Mouse (Mus musculus) lung, postnatal 14 days (tissue): ENCODE data around the gene Rsrp1.
A peak's percentile ranks its signal among the peaks of the same experiment; 100 is the strongest.

Experiments
- DNase-seq: peaks from one replicate; pipeline ENCODE4 v3.0.0; 2021

Gene Rsrp1

DNA sequence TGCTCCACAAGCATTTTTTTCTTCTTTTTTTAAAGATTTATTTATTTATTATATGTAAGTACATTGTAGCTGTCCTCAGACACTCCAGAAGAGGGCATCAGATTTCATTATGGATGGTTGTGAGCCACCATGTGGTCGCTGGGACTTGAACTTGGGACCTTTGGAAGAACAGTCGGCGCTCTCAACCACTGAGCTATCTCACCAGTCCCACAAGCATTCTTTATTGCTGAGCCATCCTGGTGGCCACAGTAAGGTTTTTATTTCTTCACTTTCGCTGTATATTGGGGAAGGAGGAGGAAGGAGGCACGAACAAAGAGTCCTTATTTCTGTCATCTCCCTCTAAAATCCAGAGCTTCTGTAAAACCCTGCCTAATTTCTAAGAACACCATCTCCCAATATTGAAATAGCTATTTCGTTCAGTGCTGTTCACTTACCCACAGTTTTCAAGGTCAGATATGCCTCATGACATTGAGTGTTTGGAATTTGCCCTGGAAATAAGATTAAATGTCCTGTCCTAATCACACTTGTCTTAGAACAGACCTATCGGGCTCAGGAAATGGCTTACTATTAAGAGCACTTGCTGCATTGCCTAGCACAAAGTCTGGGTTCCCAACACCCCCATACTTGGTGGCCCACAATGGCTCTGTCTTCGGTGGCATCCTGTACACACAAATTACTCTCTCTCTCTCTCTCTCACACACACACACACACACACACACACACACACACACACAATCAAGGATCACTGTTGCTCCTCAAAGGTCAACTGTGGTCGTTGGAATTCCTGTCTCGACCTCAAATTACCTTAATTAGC lies 1.1 kb upstream of the Rsrp1 start:
- DNase-seq = no peak

DNA sequence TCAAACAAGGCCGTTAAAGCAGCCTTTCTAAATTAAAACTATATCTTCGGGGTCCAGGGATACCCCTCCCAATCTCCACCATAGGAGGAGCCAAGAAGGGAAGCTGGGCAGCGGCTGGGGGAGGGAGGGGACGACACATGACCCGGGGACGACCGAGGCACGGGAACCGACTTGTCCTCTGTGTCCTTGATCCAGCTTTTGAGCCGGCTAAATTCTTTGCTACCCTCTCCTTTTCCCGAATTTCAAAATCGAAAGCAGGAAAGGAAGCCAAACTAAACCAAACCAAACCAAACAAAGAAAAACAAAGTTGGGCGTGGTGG lies 507 bp upstream of the Rsrp1 start:
- DNase-seq = peak; percentile 77

DNA sequence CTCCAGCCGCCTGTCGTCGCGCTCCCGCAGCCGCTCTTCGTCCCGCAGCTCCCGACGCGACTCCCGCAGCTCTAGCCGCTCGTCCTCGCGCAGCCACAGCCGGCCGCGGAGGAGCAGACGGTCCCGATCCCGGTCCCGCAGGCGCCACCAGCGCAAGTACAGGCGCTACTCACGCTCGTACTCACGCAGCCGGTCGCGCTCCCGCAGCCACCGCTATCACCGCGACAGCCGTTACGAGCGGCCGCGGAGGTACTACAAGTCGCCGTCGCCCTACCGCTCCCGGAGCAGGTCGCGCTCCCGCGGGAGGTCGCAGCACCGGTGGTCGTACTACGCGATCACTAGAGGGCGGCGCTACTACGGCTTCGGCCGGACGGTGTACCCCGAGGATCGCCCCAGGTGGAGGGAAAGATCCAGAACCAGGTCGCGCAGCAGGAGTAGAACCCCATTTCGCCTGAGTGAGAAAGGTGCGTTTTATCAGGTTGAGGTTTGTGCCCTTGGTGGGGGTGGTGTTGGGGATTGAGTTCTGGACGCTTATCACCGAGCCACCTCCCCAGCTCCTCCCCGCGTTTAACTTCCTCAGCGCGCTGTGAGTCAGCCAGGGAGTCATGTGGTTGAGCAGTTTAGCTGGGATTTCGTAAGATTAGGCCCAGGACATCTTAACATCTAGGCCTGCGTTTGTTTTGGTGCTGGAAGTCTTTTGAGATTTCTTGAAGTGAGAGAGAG lies 788 bp downstream of the Rsrp1 start:
- peak; percentile 71 for DNase-seq

DNA sequence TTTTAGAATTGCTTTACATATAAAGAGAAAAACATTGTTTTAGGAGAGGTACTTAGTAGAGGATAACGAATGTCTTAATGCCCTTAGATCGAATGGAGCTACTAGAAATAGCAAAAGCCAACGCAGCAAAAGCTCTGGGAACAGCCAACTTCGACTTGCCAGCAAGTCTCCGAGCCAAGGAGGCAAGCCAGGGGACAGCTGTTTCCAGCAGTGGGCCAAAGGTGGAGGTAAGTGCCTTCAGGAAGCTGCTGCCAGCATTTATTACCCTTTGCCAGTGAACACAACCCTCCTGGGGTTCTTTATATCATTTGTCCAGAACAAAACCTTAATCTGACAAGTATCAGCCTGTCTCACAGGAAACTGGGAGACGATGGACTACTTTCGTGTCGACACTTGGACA lies 1.8 kb downstream of the Rsrp1 start:
- no peak for DNase-seq

DNA sequence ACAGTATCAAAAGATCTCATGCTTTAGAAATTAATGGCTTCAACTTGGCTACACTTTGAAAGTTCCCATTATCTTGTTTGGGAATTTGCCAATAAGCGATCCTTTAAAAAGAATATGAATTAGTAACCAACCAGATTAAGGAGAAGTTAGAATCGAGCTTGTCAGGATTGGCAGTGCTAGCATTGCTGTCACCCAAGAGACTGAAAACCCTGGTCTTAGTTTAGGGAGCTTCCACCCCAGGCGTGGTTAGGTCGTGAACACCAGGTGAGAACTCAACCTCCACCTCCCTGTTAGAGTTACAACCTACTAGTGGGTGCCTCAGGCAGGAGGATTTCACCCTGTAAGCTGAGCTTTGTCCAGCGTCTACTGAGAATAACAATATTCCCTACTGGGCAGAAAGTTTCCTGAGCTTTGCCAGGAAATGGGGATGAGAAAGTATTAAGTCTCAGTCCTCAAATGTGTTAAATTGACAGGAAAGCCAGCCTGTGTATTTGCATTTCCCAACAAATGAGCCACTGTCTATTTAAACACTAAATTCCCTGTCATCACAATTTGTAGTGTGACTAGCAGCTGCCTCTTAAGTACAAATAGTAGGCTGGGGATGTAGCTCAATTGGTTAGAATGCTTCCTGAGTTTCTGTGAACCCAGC lies 4.5 kb downstream of the Rsrp1 start:
- DNase-seq = no peak

DNA sequence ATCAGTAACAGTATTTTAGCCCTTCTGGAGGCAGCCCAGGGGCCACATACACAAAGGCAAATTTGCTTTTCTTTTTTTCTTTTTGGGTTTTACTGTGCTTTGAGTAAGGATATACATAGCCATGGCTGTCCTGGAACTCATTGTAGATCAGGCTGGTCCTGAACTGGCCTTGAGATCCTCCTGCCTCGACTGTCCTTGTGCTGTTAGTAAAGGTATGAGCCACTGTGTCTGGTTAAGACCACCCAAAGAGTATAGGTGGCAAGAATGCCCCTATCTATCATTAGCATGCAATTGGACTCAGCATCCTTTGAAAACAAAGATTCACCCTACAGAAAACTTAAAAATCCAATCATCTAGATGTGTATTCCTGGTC lies 5.1 kb downstream of the Rsrp1 start:
- no peak for DNase-seq

DNA sequence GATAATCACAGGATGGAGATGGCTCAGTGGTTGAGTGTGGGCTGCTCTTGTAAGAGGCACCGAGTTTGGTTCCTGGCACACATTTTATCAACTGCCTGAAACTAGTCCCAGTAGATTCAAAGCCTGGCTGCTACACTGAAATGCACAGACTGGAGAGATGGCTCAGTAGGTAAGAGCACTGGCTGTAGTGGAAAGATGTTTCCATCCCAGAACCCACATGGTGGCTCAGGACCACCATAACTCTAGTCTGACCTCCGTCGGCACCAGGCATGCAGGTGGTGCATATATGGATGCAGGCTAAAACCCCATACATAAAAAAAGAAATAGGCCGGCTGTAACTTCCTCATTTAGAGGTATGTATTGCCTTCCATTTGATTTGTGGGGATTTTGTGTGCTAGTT lies 6.1 kb downstream of the Rsrp1 start:
- no peak for DNase-seq

DNA sequence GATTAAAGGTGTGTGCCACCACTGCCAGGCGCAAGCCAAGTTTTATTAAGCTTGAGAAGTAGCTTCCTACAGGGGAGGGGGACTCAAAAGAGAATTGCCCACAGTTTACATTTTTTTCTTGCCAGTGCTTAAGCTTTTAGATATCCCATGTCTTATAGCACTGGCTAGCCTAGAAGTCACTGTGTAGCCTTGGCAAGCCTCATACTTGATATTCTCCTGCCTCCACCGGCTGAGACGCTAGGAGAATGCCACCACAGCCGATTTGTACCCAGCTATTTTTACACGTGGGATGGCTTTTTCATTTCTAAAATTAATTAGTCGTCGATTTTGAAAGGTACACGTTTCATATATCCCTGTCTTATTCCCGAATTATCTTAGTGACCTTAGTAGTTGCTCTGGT lies 6.8 kb downstream of the Rsrp1 start:
- no peak for DNase-seq

DNA sequence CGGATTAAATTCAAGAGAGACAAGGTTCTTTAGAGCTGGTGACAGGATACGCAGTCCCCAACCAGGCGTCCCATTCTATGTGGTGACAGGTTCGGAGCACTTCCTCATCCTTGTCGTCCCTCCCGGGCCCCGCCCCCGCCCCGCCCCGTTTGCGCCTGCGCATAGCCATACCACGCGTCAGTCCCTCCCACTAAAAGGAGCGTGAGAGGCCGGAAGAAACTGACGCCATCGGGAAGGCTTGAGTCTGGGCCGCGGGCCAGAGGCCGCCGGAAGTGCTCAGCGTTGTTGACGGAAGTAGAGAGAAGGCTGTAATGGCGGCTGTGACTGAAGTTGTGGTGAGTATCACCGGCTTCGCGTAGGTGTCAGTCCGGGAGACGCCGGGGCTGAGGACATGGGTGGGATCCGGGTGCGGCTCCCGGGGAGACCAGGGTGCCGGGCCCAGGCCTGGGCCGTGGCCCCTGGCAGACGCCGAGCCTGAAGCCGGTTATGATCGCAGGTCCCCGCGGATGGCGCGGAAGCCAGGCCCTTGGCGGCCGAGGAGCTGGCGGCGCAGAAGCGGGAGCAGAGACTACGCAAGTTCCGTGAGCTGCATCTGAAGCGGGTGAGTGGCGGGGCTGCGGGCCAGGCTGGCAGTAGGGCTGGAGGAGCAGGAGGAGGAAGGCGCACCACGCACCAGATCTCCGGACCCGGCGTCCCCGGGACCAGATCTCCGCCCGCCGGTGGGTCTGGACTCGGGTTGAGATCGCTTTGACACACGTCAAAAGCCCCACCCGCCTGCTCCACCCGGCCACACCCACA lies 7.5 kb downstream of the Rsrp1 start, which contains the start of gene Syf2:
Gene Syf2 (plus strand): TSS at position 215 of the 798 bp plus-strand sequence.
- DNase-seq = peak; percentile 96

DNA sequence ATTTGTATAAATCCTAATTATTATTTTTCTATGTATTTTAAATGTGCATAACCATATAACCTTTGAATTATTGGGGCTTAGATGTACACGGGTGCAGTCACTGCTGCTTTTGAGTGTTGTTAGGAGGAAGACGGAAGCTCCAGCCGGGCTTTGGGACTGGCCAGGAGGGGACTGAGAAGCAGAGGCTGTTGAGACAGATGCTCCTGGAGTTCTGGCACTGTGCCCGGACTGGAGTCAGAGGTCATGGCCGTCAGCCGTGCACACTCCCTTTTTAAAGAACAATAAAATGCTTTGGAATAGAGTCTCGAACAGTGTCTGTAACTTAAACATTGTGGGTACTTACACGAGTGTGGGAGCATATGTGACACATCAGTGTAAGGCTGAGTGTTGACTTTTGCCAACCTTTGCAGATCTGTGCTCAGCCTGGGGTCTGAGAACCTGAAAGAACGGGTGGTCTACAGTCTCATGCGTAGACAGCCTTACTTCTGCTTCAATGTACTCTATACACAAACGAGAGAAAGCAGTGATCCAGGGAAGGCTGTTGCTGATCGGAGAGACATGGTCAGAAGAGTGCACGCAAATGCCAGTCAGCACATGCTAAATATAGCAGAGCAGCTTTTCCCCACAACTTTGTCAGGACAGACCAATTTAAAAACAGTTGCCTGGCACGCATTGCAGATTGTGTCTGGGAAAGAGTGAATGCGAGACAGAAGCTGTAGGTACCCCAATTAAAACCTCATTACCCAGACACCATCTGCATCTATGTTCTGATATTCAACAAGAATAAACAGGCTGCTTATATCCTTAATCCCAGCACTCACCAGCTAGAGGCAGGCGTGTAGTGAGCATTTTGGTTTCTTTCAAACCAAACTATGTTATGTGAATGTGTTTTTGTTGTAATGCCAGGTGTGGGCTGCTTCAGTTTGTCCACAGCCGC lies 14.1 kb downstream of the Rsrp1 start:
- no peak for DNase-seq

DNA sequence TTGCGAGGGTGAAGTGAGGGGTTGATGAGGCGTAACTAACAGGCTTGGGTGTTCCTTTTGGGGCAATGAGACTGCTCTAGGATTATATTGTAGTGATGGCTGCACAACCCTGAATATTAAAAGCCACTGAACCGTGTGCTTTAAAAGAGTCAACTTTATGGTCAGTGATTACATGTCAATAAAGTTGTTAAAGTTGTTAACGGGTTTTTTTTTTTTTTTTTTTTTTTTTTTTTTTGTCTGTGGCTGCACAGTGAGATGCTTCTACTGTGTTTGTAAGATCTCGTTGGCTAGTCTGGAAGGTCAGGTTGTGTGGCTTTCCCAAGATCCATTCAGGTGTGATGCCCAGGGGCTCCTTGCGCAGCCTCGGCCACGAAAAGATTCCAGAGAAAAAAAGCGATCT lies 16.5 kb downstream of the Rsrp1 start:
- no peak for DNase-seq

DNA sequence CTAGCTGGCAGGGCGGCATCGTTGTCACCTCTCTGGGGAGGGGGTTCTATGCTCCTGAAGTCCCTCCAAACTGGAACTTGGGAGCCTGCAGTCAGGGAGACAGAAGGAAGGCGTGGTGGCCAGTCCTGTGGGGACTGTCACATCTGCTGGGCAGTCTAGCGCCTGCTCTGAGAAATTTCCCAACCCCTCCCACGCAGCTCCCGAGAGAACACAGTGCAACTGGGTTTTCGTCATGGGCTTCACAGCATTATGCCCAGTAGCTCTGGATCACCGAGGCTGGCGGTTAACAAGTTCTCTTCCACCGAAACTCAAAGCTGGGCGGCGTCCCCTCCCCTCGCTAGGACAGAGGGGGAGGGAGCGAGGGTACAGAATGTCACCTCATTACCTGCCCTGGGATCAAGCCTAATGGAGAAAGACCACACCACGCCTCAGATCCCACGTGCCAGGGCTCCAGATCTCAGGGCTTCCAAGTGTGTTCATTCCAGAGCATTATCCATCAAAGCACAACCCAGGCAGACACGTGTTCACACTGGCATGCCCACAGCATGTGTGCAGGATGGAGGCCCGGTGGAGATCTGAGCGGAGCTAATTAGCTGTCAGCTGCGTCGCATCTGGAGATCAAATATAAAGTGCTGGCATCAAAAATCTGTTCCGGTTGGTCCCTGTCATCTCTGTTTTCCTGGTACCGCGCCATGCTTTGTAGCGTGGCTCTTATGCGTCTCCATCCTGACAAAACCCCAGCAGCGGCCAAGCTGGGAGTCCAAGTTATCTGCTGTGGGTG lies 20.6 kb downstream of the Rsrp1 start:
- DNase-seq = no peak

DNA sequence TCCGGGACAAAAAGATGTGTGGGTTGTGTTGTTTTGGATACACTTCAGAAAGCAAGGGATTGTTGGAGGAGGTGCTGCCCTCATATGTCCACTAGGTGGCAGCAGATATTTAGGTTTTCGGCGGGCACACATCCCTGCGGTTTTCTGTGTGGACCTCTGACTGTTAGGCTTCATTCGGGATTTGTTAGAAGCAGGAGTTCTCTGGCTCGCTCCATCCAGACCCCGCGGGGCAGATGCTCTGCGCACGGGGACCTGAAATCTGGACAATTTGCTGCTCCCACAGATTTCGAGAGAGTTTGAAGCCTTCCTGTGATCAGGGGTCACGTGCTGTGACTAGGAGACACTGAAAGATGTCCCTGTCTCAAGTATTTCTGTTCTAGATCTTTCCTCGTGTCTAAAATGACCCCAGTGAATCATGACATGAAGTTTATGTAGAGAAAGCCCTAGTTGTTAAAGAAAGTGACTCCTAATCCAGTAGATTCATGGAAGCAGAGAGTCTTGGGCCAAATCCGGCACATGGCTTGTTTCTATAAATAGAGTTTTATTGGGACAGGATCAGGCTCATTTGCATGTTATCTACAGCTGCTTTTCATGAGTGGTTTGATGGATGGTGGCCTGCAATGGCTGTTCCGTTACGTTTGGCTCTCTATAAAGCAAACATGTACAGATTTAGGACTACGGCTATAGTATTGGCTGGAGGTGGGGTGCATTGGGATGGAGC lies 22.8 kb downstream of the Rsrp1 start:
- DNase-seq = peak; percentile 75

DNA sequence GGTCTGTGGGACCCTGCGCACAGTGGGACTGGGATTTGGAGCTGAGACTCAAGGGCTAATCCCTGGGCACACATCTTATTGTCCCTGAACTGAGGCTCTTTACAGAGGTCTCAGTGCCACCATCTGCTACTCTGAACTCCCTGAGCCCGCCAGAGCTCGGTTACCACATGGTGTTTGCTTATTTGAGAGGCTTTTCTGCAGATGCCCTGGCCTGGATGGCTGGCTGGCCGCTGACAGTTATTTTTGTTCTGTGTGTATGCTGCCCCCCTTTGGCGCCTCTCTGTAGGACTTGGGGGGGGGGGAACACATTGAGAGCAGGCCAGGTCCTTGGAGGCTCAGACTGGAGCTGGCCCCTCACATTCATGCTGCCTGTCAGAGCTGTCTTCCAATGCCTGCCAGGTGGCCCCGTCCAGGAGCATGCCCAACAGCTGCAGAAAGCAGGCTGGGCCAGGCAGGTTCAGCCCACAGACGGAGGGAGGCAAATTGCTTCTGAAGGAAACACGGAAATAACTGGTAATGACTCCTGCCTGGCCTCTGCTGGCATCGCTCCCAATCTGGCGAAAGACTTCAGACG lies 27.2 kb downstream of the Rsrp1 start:
- DNase-seq = peak; percentile 41

DNA sequence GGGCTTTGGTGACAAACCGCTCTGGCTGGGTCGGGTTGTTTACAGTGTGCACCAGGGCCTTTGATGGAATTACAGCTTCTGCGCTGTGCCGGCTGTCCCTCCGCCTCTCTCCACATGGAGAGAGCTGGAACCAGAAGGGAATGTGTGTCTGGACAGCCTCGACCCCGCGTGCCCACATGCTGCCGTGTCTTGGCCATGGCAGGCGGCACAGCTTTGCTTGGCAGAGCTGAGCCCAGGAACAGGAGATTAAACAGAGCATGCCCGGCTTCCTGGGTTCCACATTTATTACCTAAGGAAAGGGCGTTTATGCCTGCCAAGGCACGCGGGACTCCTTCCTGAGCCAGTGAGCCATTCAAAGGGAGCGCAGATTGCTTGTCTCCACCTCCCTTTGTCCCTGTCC lies 31.1 kb downstream of the Rsrp1 start:
- peak; percentile 9 for DNase-seq

DNA sequence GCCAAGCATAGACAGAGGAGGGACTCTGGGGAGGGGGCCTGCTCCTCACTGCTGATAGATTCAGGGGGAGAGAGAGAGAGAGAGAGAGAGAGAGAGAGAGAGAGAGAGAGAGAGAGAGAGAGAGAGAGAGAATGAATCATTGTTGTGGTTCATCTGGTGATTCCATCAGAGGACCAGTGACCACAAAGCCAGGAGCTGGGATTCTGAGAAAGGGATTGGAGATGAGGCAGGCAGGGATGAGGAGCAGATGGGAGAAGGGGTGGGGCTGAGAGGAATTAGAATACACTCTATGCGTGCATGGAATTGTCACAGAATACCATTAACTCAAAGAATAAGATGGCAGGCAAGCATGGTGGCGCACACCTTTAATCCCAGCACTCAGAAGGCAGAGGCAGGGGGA lies 31.8 kb downstream of the Rsrp1 start:
- no peak for DNase-seq

DNA sequence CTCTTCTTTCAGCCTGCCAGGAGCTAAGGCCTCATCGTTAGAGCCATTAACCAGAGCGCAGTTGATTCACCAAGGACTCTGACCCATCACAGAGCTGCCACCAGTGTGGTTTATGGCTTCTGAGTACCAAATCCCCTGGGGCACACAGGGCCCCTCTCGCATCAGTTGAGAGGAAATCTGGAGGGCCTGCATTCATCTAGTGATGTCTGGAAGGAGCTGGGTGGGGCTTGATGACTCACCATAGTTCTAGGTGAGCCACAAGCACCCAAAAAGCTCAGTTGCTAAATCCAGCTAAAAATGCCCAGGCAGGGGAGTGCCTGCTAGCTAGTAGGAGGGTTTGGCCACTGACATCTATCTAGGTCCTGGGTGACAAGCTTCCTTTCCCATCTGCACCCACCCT lies 32.5 kb downstream of the Rsrp1 start:
- DNase-seq = no peak

DNA sequence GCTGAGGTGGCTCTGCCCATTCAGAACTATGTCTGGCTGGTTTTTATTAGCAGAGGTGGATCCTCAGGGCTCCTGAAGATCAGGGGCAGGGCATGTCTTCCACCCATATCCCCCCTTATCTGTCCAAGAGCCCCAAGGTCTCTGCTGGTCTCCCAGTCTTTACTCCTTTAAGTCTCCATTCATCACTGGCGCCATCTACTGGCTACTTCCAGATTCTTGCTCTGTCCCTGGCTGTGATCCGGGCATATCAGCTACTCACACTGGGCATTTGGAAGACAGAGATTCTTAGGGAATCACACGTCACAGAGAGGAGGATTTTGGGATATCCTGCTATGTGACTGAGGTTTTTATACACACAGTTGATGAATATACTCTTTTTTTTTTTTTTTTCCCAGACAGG lies 32.9 kb downstream of the Rsrp1 start:
- peak; percentile 87 for DNase-seq

DNA sequence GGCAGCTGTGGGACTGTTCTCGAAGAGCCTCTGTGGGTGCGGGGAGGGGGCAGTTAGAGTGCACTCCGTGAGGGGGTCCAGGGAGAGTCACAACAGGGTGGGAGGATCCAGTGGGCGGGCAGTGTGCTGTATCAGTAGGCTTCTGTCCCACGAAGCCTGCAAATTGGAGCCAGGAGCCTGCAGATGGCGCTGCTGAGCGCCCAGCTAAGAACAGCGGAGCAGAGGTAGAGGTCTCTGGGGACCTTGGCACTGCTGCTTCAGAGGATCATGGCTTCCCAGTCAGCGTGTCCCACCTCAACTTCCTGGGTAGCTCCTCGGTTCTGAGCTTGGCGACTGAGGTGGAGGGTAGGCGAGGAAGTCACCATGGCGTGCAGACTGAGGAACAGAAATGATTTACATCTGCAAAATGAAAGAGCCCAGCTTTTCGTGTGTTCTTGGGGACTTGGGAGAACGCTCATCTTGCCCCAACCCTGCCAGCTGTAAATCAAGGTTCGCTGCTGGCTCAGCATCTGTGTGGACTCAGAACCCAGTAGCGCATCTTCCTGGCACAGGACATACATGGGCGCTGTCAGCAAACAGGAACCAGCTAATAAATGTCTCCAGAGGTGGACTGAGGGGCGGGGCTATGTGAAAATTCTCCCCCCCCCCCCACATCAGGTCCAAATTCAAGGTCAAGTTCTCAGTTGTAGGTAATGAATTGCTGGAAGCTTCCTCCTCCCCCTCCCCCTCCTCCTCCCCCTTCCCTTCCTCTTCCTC lies 39.8 kb downstream of the Rsrp1 start:
- peak; percentile 14 for DNase-seq
